Mouse (Mus musculus) limb, embryonic 12.5 days (tissue): Measurements from ENCODE around the gene Gpd1. TPM values are rescaled to one million over a fixed set of nuclear protein-coding genes. Genes with fewer than 3 reads are reported as not detected.
A peak's percentile ranks its signal among the peaks of the same experiment; 100 is the strongest.
"Not testable (repeated sequence)": the region's sequence is repeated elsewhere in the genome, so short reads cannot be mapped to it uniquely, and the experiment has no call there.

Experiments used
- ATAC-seq: fragments of 200-750 bp; cut with Nextera tagmentation; 2 replicates; pipeline ENCODE4 v1.8.0; 2017; ENCODE audit warnings: low read depth, moderate TSS enrichment; ENCODE audit not compliant: insufficient number of reproducible peaks, insufficient read depth, low FRiP score, low TSS enrichment
- H3K27ac ChIP-seq: fragments of 300-500 bp; sonication (generic); 2 replicates; pipeline ENCODE4 v1.5.1; 2016; ENCODE audit warnings: mild to moderate bottlenecking, moderate library complexity
- H3K27me3 ChIP-seq: fragments of 300-500 bp; sonication (generic); 2 replicates; pipeline ENCODE4 v1.6.1; 2016; ENCODE audit warnings: mild to moderate bottlenecking, moderate library complexity
- H3K36me3 ChIP-seq: fragments of 300-500 bp; sonication (generic); 2 replicates; pipeline ENCODE4 v1.6.1; 2016; ENCODE audit warnings: mild to moderate bottlenecking, moderate library complexity
- H3K4me1 ChIP-seq: fragments of 300-500 bp; sonication (generic); replicated peaks from 2 replicates; pipeline ENCODE4 v1.6.1; 2016
- H3K4me2 ChIP-seq: fragments of 300-500 bp; sonication (generic); 2 replicates; pipeline ENCODE4 v1.6.1; 2016; ENCODE audit warnings: mild to moderate bottlenecking, moderate library complexity
- H3K4me3 ChIP-seq: fragments of 300-500 bp; sonication (generic); replicated peaks from 2 replicates; pipeline ENCODE4 v1.5.1; 2016; ENCODE audit warnings: mild to moderate bottlenecking
- H3K9ac ChIP-seq: fragments of 300-500 bp; sonication (generic); replicated peaks from 2 replicates; pipeline ENCODE4 v1.6.1; 2016; ENCODE audit warnings: mild to moderate bottlenecking, moderate library complexity
- H3K9me3 ChIP-seq: fragments of 300-500 bp; sonication (generic); 2 replicates; pipeline ENCODE4 v1.6.1; 2016; ENCODE audit warnings: mild to moderate bottlenecking, moderate library complexity
- WGBS: fragments of 180-500 bp; shearing (Covaris S2); methylation state at CpG from one replicate; pipeline ENCODE4 v1.1.7; 2016; 5-methylcytosine and 5-hydroxymethylcytosine counted together
- polyA plus RNA-seq: library from polyadenylated mRNA; unstranded; fragments of >200 nt; fragmentation: Nextera tagmentation; extraction: Ambion mirVana; gene quantifications from 2 replicates; pipeline ENCODE4 v1.2.1, GENCODE M21; 2016

The Gpd1 gene
- polyA plus RNA-seq, 1 experiment from 2014 or later: 0.58 TPM

- H3K36me3 ChIP-seq: peaks cover 47% of the 10 kb centered on the region
- no peak overlapping the region for H3K4me2 ChIP-seq
- peaks cover 27% of the 10 kb centered on the region for H3K4me1 ChIP-seq
- no peaks in the 10 kb centered on the region for H3K9me3 ChIP-seq
- H3K27ac ChIP-seq: peak overlapping the region; percentile 53; the same call in 1 of the 2 replicates
- no peak overlapping the region for H3K9ac ChIP-seq
- ATAC-seq: no peak
- H3K4me3 ChIP-seq: no peak overlapping the region
- H3K27me3 ChIP-seq: no peaks in the 10 kb centered on the region
- WGBS: 68% methylated on average over 10 of the region's 10 CpGs
These were observed 5.8 kb downstream of the Gpd1 start for GRCm38 (mm10) chr15:99723120-99723514.

GRCm38 (mm10) chr15:99723515-99724291 lies 6.4 kb downstream of the Gpd1 start:
- no peak overlapping the region for H3K4me3 ChIP-seq
- H3K36me3 ChIP-seq: peaks cover 47% of the 10 kb centered on the region
- no peak for ATAC-seq
- H3K4me1 ChIP-seq: peaks cover 27% of the 10 kb centered on the region
- H3K27me3 ChIP-seq: no peaks in the 10 kb centered on the region
- peak overlapping the region; percentile 69 for H3K27ac ChIP-seq
- H3K9me3 ChIP-seq: peaks cover 2% of the 10 kb centered on the region; the same call in 1 of the 2 replicates
- peak overlapping the region; percentile 80; the same call in 1 of the 2 replicates for H3K4me2 ChIP-seq
- WGBS: 33% methylated on average over 11 of the region's 11 CpGs
- no peak overlapping the region; the same call in 1 of the 2 replicates for H3K9ac ChIP-seq

- Histone ChIP-seq H3K4me3 (peak overlapping the region; percentile 99), H3K9me3 (peaks cover 7% of the 10 kb centered on the region), H3K27me3 (no peaks in the 10 kb centered on the region), H3K9ac (peak overlapping the region; percentile 48; the same call in 1 of the 2 replicates), H3K27ac (peak overlapping the region; percentile 69), H3K36me3 (peaks cover 49% of the 10 kb centered on the region), H3K4me1 (peaks cover 27% of the 10 kb centered on the region), H3K4me2 (peak overlapping the region; percentile 80)
- WGBS: 14% methylated on average over 16 of the region's 16 CpGs
- ATAC-seq: no peak
These were observed 7.1 kb downstream of the Gpd1 start for GRCm38 (mm10) chr15:99724292-99725021.

DNA sequence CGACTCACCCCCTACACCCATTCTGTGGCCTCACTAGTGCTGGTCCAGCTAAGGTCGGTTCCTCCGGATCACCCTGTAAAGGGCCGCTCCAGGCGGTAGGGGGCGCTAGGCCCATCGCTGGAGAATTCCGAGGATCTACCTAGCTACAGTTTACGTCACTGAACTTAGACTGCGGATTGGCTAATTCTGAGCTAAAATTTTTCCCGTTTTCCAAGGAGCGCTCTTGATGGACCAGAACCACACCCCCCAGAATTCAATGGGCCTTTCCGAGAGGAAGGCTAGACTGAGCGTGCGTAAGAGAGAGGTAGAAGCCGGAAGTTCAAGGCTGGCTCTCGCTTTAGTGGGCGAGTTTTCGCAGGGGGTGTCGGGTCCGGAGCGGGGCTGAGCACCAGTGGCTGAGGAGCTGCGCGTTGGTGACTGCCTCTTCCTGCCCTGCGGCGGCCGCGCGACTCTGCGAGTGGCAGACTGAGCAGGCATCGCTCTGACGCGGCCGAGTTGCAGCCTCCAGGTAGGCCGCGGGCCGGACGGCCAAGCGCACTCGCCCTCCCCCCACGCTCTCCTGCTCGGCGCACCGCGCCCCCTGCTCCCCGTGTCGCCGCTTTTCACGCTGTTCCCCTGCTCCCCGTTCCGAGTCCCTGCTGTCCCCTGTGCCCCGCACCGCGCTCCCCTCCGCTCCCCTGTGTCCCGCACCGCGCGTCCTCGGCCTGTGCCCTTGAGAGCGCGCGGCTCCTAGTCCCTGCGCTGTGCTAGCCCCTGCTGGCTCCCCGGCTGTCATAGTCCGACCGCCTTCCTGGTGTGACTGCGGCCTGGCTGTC lies 8.2 kb downstream of the Gpd1 start, which contains the start of gene Cox14:
Gene Cox14 (plus strand): TSS at position 278 of the 815 bp plus-strand sequence.
- peak within 1 kb of the TSS; percentile 94 for H3K9ac ChIP-seq
- peak within 1 kb of the TSS; percentile 80 for H3K4me2 ChIP-seq
- peak within 1 kb of the TSS; percentile 99 for H3K4me3 ChIP-seq
- peak within 1 kb of the TSS; percentile 94 for H3K27ac ChIP-seq
- under 1% methylated on average over 68 of the region's 68 CpGs for WGBS
- peaks cover 27% of the 10 kb centered on the region for H3K4me1 ChIP-seq
- H3K9me3 ChIP-seq: peaks cover 7% of the 10 kb centered on the region
- H3K36me3 ChIP-seq: peaks cover 49% of the 10 kb centered on the region
- no peaks in the 10 kb centered on the region for H3K27me3 ChIP-seq
- peak; percentile 96 for ATAC-seq

- 81% methylated on average over 2 of the region's 2 CpGs for WGBS
- peak overlapping the region; percentile 94 for H3K9ac ChIP-seq
- H3K4me3 ChIP-seq: peak overlapping the region; percentile 99
- no peak overlapping the region for H3K27ac ChIP-seq
- H3K4me2 ChIP-seq: peak overlapping the region; percentile 80
- peaks cover 7% of the 10 kb centered on the region for H3K9me3 ChIP-seq
- H3K27me3 ChIP-seq: no peaks in the 10 kb centered on the region
- ATAC-seq: no peak
- peaks cover 51% of the 10 kb centered on the region for H3K36me3 ChIP-seq
- H3K4me1 ChIP-seq: peaks cover 27% of the 10 kb centered on the region
These were observed 9.2 kb downstream of the Gpd1 start for GRCm38 (mm10) chr15:99726549-99726948.

GRCm38 (mm10) chr15:99727039-99727438 lies 9.7 kb downstream of the Gpd1 start:
- not testable (repeated sequence) for H3K9me3 ChIP-seq, H3K27me3 ChIP-seq, H3K9ac ChIP-seq, H3K27ac ChIP-seq, H3K4me3 ChIP-seq, ATAC-seq
- WGBS: 94% methylated on average over 4 of the region's 5 CpGs
- peaks cover 53% of the 10 kb centered on the region for H3K36me3 ChIP-seq
- H3K4me2 ChIP-seq: peak overlapping the region; percentile 80; the same call in 1 of the 2 replicates
- H3K4me1 ChIP-seq: peaks cover 27% of the 10 kb centered on the region

- Histone ChIP-seq H3K27me3 (no peaks in the 10 kb centered on the region), H3K4me3 (no peak overlapping the region), H3K36me3 (peaks cover 55% of the 10 kb centered on the region), H3K4me1 (peaks cover 27% of the 10 kb centered on the region), H3K4me2 (no peak overlapping the region), H3K27ac (no peak overlapping the region), H3K9ac (no peak overlapping the region), H3K9me3 (peaks cover 7% of the 10 kb centered on the region)
- ATAC-seq: no peak
- 95% methylated on average over 12 of the region's 12 CpGs for WGBS
These were observed 10.2 kb downstream of the Gpd1 start for GRCm38 (mm10) chr15:99727525-99727924.

- 93% methylated on average over 5 of the region's 5 CpGs for WGBS
- peaks cover 55% of the 10 kb centered on the region for H3K36me3 ChIP-seq
- H3K9ac ChIP-seq: no peak overlapping the region
- H3K4me2 ChIP-seq: no peak overlapping the region
- no peak overlapping the region for H3K4me3 ChIP-seq
- peaks cover 7% of the 10 kb centered on the region for H3K9me3 ChIP-seq
- no peaks in the 10 kb centered on the region for H3K27me3 ChIP-seq
- no peak for ATAC-seq
- H3K4me1 ChIP-seq: peaks cover 25% of the 10 kb centered on the region
- no peak overlapping the region for H3K27ac ChIP-seq
These were observed 10.9 kb downstream of the Gpd1 start for GRCm38 (mm10) chr15:99728211-99728610.

- H3K36me3 ChIP-seq: peaks cover 59% of the 10 kb centered on the region
- WGBS: 93% methylated on average over 3 of the region's 4 CpGs
- H3K9ac ChIP-seq: no peak overlapping the region
- ATAC-seq: no peak
- H3K4me3 ChIP-seq: no peak overlapping the region
- H3K9me3 ChIP-seq: peaks cover 7% of the 10 kb centered on the region
- no peak overlapping the region for H3K27ac ChIP-seq
- H3K27me3 ChIP-seq: no peaks in the 10 kb centered on the region
- no peak overlapping the region for H3K4me2 ChIP-seq
- peaks cover 15% of the 10 kb centered on the region for H3K4me1 ChIP-seq
These were observed 11.9 kb downstream of the Gpd1 start for GRCm38 (mm10) chr15:99729056-99729783.

DNA sequence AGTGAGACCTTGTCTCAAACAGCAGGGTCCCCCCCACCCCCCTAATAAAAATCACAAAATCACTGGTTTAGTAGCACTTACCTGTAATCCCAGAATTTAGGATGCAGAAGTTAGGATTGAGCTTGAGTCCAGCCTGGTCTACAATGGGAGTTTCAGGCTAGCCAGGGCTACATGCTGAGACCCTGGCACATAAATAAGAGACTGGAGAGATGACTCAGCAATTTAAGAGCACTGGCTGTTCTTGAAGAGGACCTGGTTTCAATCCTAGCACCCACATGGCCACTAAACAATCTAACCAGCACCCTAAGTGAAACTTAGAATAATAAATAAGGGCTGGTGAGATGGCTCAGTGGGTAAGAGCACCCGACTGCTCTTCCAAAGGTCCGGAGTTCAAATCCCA lies 13.9 kb downstream of the Gpd1 start:
- H3K9ac ChIP-seq: no peak overlapping the region
- H3K9me3 ChIP-seq: peaks cover 7% of the 10 kb centered on the region
- no peak overlapping the region for H3K4me2 ChIP-seq
- H3K27ac ChIP-seq: no peak overlapping the region
- ATAC-seq: no peak
- H3K4me1 ChIP-seq: peaks cover 5% of the 10 kb centered on the region; the same call in 1 of the 2 replicates
- peaks cover 79% of the 10 kb centered on the region for H3K36me3 ChIP-seq
- H3K4me3 ChIP-seq: no peak overlapping the region
- 98% methylated on average over 2 of the region's 2 CpGs for WGBS
- H3K27me3 ChIP-seq: no peaks in the 10 kb centered on the region
